Mouse (Mus musculus): ENCODE measurements around the gene Fgf11. TPM values are rescaled to one million over a fixed set of nuclear protein-coding genes. Genes with fewer than 3 reads are reported as not detected.

Fgf11 gene
- polyA plus RNA-seq (2014; fragmentation: Nextera tagmentation; extraction: Ambion mirVana): 2.9 and 3.0 TPM in 2 replicates

GRCm38 (mm10) chr11:69801379-69801977, at the start of gene Fgf11:
Gene Fgf11, minus strand, starts transcription at chr11:69801857.
- peak within 1 kb of the TSS; percentile 56 for H3K4me3 ChIP-seq (ENCODE audit: low read depth, low read length)
- H3K9me3 ChIP-seq (replicated peaks; ENCODE audit: control insufficient read depth, low read length): no peaks in the 10 kb centered on the region
- WGBS: 1% methylated on average over 33 of the region's 33 CpGs
- peaks cover 27% of the 10 kb centered on the region for H3K27me3 ChIP-seq (replicated peaks; ENCODE audit: control insufficient read depth, insufficient read depth, low read length)
- peaks cover 46% of the 10 kb centered on the region for H3K4me1 ChIP-seq (ENCODE audit: control insufficient read depth, insufficient read depth, low read length)
- peak within 1 kb of the TSS; percentile 75 for H3K9ac ChIP-seq (ENCODE audit: low read length)
- DNase-seq (ENCODE audit: low spot score) (no peak), ATAC-seq (no peak)
- peak within 1 kb of the TSS; percentile 98 for H3K4me2 ChIP-seq (ENCODE audit: low read length)
- peak within 1 kb of the TSS; percentile 88 for H3K27ac ChIP-seq (ENCODE audit: low read depth, low read length)
- no peaks in the 10 kb centered on the region for H3K36me3 ChIP-seq (ENCODE audit: control insufficient read depth, insufficient read depth, low read length)

- no peak for ATAC-seq
- 74% methylated on average over 8 of the region's 8 CpGs for WGBS
Measured at GRCm38 (mm10) chr11:69850754-69851153, 49.1 kb upstream of the Fgf11 start.

GRCm38 (mm10) chr11:69849884-69850283, 48.2 kb upstream of the Fgf11 start:
- no peak overlapping the region for H3K27ac ChIP-seq (ENCODE audit: low read depth, low read length)
- DNase-seq (ENCODE audit: low spot score): no peak
- H3K4me1 ChIP-seq (ENCODE audit: control insufficient read depth, insufficient read depth, low read length): peaks cover 14% of the 10 kb centered on the region
- H3K27me3 ChIP-seq (replicated peaks; ENCODE audit: control insufficient read depth, insufficient read depth, low read length): no peaks in the 10 kb centered on the region
- H3K9me3 ChIP-seq (replicated peaks; ENCODE audit: control insufficient read depth, low read length): no peaks in the 10 kb centered on the region
- H3K4me2 ChIP-seq (ENCODE audit: low read length): no peak overlapping the region
- WGBS: 93% methylated on average over 15 of the region's 15 CpGs
- ATAC-seq: no peak
- peaks cover 52% of the 10 kb centered on the region for H3K36me3 ChIP-seq (ENCODE audit: control insufficient read depth, insufficient read depth, low read length)
- H3K4me3 ChIP-seq (ENCODE audit: low read depth, low read length): no peak overlapping the region
- no peak overlapping the region for H3K9ac ChIP-seq (ENCODE audit: low read length)

More at GRCm38 (mm10) chr11:69850754-69851153, 49.1 kb upstream of the Fgf11 start:
- Histone ChIP-seq H3K9me3 (replicated peaks; ENCODE audit: control insufficient read depth, low read length) (no peaks in the 10 kb centered on the region), H3K4me3 (ENCODE audit: low read depth, low read length) (no peak overlapping the region), H3K4me2 (ENCODE audit: low read length) (no peak overlapping the region), H3K27ac (ENCODE audit: low read depth, low read length) (no peak overlapping the region), H3K36me3 (ENCODE audit: control insufficient read depth, insufficient read depth, low read length) (peaks cover 52% of the 10 kb centered on the region), H3K9ac (ENCODE audit: low read length) (no peak overlapping the region), H3K27me3 (replicated peaks; ENCODE audit: control insufficient read depth, insufficient read depth, low read length) (no peaks in the 10 kb centered on the region), H3K4me1 (ENCODE audit: control insufficient read depth, insufficient read depth, low read length) (peaks cover 11% of the 10 kb centered on the region)
- no peak for DNase-seq (ENCODE audit: low spot score)

GRCm38 (mm10) chr11:69849128-69849527, 47.5 kb upstream of the Fgf11 start:
- Histone ChIP-seq H3K36me3 (ENCODE audit: control insufficient read depth, insufficient read depth, low read length) (peaks cover 52% of the 10 kb centered on the region), H3K4me3 (ENCODE audit: low read depth, low read length) (no peak overlapping the region), H3K4me1 (ENCODE audit: control insufficient read depth, insufficient read depth, low read length) (peaks cover 14% of the 10 kb centered on the region), H3K4me2 (ENCODE audit: low read length) (no peak overlapping the region), H3K27ac (ENCODE audit: low read depth, low read length) (no peak overlapping the region), H3K9ac (ENCODE audit: low read length) (no peak overlapping the region), H3K9me3 (replicated peaks; ENCODE audit: control insufficient read depth, low read length) (no peaks in the 10 kb centered on the region), H3K27me3 (replicated peaks; ENCODE audit: control insufficient read depth, insufficient read depth, low read length) (no peaks in the 10 kb centered on the region)
- DNase-seq (ENCODE audit: low spot score) (no peak), ATAC-seq (no peak)
- 93% methylated on average over 9 of the region's 9 CpGs for WGBS

GRCm38 (mm10) chr11:69848021-69848420, 46.4 kb upstream of the Fgf11 start:
- no peak overlapping the region for H3K4me3 ChIP-seq (ENCODE audit: low read depth, low read length)
- H3K4me1 ChIP-seq (ENCODE audit: control insufficient read depth, insufficient read depth, low read length): peaks cover 14% of the 10 kb centered on the region
- ATAC-seq (no peak), DNase-seq (ENCODE audit: low spot score) (no peak)
- H3K4me2 ChIP-seq (ENCODE audit: low read length): peak overlapping the region; percentile 81
- H3K27me3 ChIP-seq (replicated peaks; ENCODE audit: control insufficient read depth, insufficient read depth, low read length): no peaks in the 10 kb centered on the region
- WGBS: 97% methylated on average over 6 of the region's 6 CpGs
- H3K9me3 ChIP-seq (replicated peaks; ENCODE audit: control insufficient read depth, low read length): no peaks in the 10 kb centered on the region
- H3K9ac ChIP-seq (ENCODE audit: low read length): no peak overlapping the region
- H3K27ac ChIP-seq (ENCODE audit: low read depth, low read length): no peak overlapping the region
- peaks cover 52% of the 10 kb centered on the region for H3K36me3 ChIP-seq (ENCODE audit: control insufficient read depth, insufficient read depth, low read length)

- Histone ChIP-seq H3K27ac (ENCODE audit: low read depth, low read length) (peak overlapping the region; percentile 94), H3K4me2 (ENCODE audit: low read length) (peak overlapping the region; percentile 81), H3K36me3 (ENCODE audit: control insufficient read depth, insufficient read depth, low read length) (peaks cover 43% of the 10 kb centered on the region), H3K27me3 (replicated peaks; ENCODE audit: control insufficient read depth, insufficient read depth, low read length) (no peaks in the 10 kb centered on the region), H3K9me3 (replicated peaks; ENCODE audit: control insufficient read depth, low read length) (no peaks in the 10 kb centered on the region), H3K4me3 (ENCODE audit: low read depth, low read length) (peak overlapping the region; percentile 57), H3K4me1 (ENCODE audit: control insufficient read depth, insufficient read depth, low read length) (peaks cover 14% of the 10 kb centered on the region), H3K9ac (ENCODE audit: low read length) (peak overlapping the region; percentile 76)
- ATAC-seq: peak; percentile 67
- 13% methylated on average over 37 of the region's 37 CpGs for WGBS
- DNase-seq (ENCODE audit: low spot score): no peak
Measured at GRCm38 (mm10) chr11:69846738-69847688, 45.4 kb upstream of the Fgf11 start.

- Histone ChIP-seq H3K27me3 (replicated peaks; ENCODE audit: control insufficient read depth, insufficient read depth, low read length) (no peaks in the 10 kb centered on the region), H3K9ac (ENCODE audit: low read length) (peak within 1 kb of the TSS; percentile 76), H3K27ac (ENCODE audit: low read depth, low read length) (peak within 1 kb of the TSS; percentile 94), H3K4me3 (ENCODE audit: low read depth, low read length) (peak within 1 kb of the TSS; percentile 57), H3K9me3 (replicated peaks; ENCODE audit: control insufficient read depth, low read length) (no peaks in the 10 kb centered on the region), H3K4me2 (ENCODE audit: low read length) (peak within 1 kb of the TSS; percentile 81), H3K4me1 (ENCODE audit: control insufficient read depth, insufficient read depth, low read length) (peaks cover 14% of the 10 kb centered on the region), H3K36me3 (ENCODE audit: control insufficient read depth, insufficient read depth, low read length) (peaks cover 35% of the 10 kb centered on the region)
- WGBS: 2% methylated on average over 38 of the region's 38 CpGs
- DNase-seq (ENCODE audit: low spot score) (peak; percentile 93), ATAC-seq (peak; percentile 95)
Measured at GRCm38 (mm10) chr11:69846198-69846680, 44.6 kb upstream of the Fgf11 start, which contains the start of gene Plscr3. Gene Plscr3, plus strand, starts transcription at chr11:69846376.

- peak; percentile 2; the same call in 1 of the 2 replicates for ATAC-seq
Measured at GRCm38 (mm10) chr11:69838714-69839104, 37.1 kb upstream of the Fgf11 start.

More at GRCm38 (mm10) chr11:69838714-69839104, 37.1 kb upstream of the Fgf11 start:
- WGBS: 3% methylated on average over 7 of the region's 7 CpGs
- peaks cover 29% of the 10 kb centered on the region for H3K4me1 ChIP-seq (ENCODE audit: control insufficient read depth, insufficient read depth, low read length)
- peak; percentile 46 for DNase-seq (ENCODE audit: low spot score)
- peak overlapping the region; percentile 90 for H3K4me3 ChIP-seq (ENCODE audit: low read depth, low read length)
- no peaks in the 10 kb centered on the region for H3K9me3 ChIP-seq (replicated peaks; ENCODE audit: control insufficient read depth, low read length)
- H3K9ac ChIP-seq (ENCODE audit: low read length): peak overlapping the region; percentile 98
- H3K27ac ChIP-seq (ENCODE audit: low read depth, low read length): peak overlapping the region; percentile 95
- no peaks in the 10 kb centered on the region for H3K27me3 ChIP-seq (replicated peaks; ENCODE audit: control insufficient read depth, insufficient read depth, low read length)
- peak overlapping the region; percentile 96 for H3K4me2 ChIP-seq (ENCODE audit: low read length)
- peaks cover 3% of the 10 kb centered on the region; the same call in 1 of the 2 replicates for H3K36me3 ChIP-seq (ENCODE audit: control insufficient read depth, insufficient read depth, low read length)

Data from forebrain, embryonic 14.5 days (tissue).